Mouse (Mus musculus) c-Kit-positive CD71-positive TER-119-negative erythroid progenitor cells, embryonic 14.5 days (primary cell): Measurements from ENCODE around the gene Gm26657.

ENCODE experiments used
- DNase-seq: peaks from one replicate; pipeline ENCODE4 v3.0.0-alpha.2; 2013; ENCODE audit warnings: low read depth

The Gm26657 gene

GRCm38 (mm10) chr4:56740020-56740485, at the start of gene Gm26657:
Gm26657 (plus strand) TSS chr4:56740070.
- no peak for DNase-seq

GRCm38 (mm10) chr4:56696401-56696800, 43.5 kb upstream of the Gm26657 start:
- no peak for DNase-seq

- no peak for DNase-seq
Measured at GRCm38 (mm10) chr4:56698671-56699070, 41.2 kb upstream of the Gm26657 start.

- no peak for DNase-seq
Measured at GRCm38 (mm10) chr4:56702234-56702633, 37.6 kb upstream of the Gm26657 start.

DNA sequence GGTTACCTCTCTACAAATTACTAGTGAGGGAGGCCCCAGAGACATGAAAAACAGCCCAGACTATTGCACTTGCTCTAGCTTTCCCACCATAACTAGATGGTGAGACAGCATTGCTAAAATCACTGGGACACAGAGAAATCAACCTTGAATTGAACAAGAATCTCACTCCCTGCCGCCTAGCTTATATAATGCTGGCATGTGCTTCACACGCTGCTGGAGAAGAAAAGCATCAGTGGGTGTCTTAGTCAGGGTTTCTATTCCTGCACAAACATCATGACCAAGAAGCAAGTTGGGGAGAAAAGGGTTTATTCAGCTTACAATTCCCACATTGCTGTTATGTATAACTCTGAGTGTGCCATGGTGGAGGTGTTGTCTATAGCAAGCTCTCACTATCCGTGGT, 26.7 kb upstream of the Gm26657 start:
- DNase-seq, result no peak

DNA sequence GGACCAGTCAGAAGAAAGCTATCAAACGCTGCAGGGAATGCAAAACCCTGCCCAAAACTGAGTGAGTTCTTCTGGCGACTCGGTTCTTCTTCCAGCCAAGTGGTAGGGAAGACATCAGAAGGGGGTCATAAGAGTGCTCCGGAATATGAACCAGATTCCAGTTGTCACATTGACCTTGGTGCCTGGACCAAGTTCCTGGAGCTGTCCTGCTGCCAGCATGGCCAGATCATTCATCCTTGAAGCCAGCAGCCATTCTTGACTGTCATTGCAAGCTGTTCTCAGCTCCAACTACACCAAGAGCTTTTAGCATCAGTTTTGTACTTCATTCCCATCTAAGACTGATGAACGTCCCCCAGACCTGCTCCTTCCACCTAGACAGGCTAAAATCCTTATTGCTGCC, 23.1 kb upstream of the Gm26657 start:
- DNase-seq, result no peak

GRCm38 (mm10) chr4:56717932-56718331, 21.9 kb upstream of the Gm26657 start:
- no peak for DNase-seq

DNA sequence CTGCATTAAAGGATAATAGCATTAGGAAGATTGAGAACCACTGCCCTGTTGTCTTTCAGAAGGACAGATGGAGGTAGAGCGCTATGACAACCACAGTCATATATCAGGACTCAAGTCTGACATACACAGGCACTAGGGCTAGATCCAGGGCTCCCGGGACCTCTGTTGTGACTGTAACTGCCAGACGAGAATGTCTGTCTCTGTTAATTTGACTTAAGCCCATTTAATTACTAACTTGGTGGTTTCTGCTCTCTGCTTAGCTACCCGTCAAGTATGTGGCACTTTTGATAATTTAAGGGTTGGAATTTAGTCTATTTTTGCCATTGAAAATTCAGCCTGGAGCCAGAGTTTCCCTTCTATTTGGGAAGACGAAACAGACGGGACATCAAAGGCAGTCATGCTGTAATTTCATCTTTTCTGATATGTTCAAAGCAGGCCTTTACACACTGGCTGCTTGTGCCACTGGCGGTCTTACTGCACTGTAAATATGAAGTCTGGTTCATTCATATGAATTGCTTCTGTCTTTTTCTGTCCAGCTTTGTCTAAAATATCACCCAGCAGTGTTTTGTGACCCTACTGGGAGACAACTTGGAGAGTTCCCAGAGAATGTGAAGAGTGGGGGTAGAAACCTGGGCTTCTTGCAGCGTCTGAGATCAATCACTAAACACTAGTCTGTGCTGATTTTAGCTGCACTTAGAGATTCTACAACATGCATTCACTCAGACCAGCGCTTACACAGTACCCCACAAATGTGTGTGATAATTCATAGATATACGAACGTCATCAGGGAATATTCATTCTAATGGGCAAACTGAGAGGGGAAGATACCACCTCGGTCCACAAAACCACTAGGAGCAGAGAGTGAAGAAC, 21.1 kb upstream of the Gm26657 start:
- no peak for DNase-seq

- no peak for DNase-seq
Measured at GRCm38 (mm10) chr4:56719456-56719855, 20.4 kb upstream of the Gm26657 start.

GRCm38 (mm10) chr4:56720403-56720802, 19.5 kb upstream of the Gm26657 start:
- DNase-seq, result no peak

- DNase-seq, result peak; percentile 10
Measured at GRCm38 (mm10) chr4:56721469-56721868, 18.4 kb upstream of the Gm26657 start.

DNA sequence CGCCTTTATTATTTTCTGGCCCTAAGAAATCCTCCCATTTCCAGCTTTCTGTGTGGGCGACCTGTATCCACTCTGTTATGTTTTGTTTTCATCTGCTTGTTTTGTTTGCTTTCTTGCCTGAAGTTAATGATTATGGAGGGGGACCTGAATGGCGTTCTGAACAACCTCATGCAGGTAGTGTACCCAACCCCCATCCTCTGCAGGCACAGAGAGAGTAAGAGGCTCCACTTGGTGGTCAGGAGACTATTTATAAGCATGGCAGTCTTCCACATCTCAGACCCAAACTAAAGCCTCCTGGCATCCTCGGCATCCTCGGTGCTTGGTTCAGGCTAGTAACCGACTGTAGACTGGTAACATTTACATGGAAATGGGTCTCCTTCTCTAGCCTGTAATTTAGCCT, 17.5 kb upstream of the Gm26657 start:
- no peak for DNase-seq

GRCm38 (mm10) chr4:56723237-56723636, 16.6 kb upstream of the Gm26657 start:
- no peak for DNase-seq

- no peak for DNase-seq
Measured at GRCm38 (mm10) chr4:56725839-56726238, 14.0 kb upstream of the Gm26657 start.

- no peak for DNase-seq
Measured at GRCm38 (mm10) chr4:56740611-56741010, 741 bp downstream of the Gm26657 start.

- no peak for DNase-seq
Measured at GRCm38 (mm10) chr4:56741041-56741493, 1.2 kb downstream of the Gm26657 start, which contains the start of gene Actl7b. Actl7b (minus strand) TSS chr4:56741443.

DNA sequence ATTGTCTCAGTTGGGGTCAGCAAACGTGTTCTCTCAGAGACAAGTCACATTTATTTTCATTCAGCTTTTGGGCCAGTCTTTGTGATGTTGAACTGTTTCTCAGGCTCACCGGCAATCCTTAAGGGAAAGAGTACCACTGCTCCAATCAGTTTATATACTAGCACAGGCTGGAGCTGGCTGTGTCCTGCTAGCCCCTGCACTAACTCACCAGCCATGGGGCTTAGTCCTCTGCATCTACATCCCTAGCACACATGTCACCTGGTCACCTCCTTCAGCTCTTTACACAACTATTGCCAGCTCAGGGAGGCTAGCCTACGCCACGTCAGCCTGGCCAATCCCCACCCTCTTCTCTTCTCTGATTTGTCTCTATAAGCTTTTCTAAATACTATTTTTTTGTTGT, 2.8 kb downstream of the Gm26657 start:
- no peak for DNase-seq

DNA sequence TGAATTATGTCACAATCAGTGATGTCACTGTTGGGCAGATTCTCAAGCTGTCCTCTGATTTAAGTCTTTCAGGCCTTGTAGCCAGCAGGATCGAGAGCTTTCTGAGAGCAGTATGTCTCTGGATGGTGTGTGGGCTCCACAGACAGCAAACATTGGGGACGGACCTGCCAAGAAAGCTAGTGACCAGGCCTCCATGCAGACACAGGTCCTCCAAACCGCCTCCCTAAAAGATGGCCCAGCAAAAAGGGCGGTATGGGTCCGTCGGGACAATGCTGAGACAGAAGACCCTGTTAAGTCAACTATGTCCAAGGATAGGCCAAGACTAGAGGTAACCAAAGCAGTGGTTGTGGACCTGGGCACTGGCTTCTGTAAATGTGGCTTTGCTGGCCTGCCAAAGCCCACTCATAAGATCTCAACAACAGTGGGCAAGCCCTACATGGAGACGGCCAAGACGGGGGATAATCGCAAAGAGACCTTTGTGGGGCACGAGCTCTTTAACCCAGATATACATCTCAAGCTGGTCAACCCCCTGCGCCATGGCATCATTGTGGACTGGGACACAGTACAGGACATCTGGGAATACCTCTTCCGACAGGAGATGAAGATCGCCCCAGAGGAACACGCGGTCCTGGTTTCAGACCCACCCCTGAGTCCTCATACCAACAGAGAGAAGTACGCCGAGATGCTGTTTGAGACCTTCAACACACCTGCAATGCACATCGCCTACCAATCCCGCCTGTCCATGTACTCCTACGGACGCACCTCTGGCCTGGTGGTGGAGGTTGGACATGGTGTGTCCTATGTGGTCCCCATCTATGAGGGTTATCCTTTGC, 3.7 kb downstream of the Gm26657 start, which contains the start of gene Actl7a:
Gene Actl7a, plus strand, starts transcription at position 51 of the 833 bp plus-strand sequence.
- DNase-seq, result no peak

DNA sequence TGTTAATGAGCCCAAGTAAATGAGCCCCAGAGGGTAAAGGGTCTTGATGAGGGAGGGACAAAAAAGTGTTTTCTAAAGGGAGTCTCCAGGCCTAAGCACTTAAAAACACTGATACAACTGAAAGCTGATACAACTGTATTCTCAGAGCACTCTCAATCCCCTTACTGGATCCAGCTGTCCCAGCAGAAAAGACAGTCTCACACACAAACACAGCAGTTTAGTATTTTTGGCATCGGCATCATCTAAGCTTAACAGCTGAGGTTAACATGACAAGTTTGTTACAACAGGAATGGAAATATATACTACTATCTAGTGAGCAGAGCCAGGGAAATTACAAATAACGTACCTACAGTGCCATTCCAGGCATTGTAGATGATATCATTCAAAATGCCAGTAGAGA, 6.5 kb downstream of the Gm26657 start:
- no peak for DNase-seq

GRCm38 (mm10) chr4:56747456-56747855, 7.6 kb downstream of the Gm26657 start:
- no peak for DNase-seq

DNA sequence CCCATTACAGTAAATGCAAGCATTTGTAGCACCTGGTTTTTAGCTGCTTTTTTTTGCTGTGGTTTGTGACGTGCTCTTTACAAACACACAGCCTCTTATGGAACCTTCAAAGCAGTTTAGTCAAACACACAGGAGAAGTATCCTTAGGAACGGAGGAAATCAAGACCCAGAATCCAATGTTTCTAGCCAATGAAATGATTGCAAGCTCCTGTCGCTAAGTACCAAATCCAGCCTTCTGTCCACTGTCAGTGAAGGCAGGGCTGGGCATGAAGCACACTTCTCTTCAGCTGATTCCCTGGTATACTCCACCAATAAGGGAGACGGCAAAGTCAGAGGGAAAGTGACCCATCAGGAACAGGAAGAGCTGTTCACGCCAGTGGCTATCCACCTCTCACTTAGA, 16.2 kb downstream of the Gm26657 start:
- DNase-seq, result no peak

GRCm38 (mm10) chr4:56756966-56757600, 17.2 kb downstream of the Gm26657 start:
- no peak for DNase-seq
